Mouse (Mus musculus) neural tube, embryonic 14.5 days (tissue): ENCODE data around the gene Orm1. TPM values are rescaled to one million over a fixed set of nuclear protein-coding genes. Genes with fewer than 3 reads are reported as not detected.
"Not testable (repeated sequence)": the region's sequence is repeated elsewhere in the genome, so short reads cannot be mapped to it uniquely, and the experiment has no call there.

ENCODE experiments used
- ATAC-seq: fragments of 200-750 bp; cut with Nextera tagmentation; 2 replicates; pipeline ENCODE4 v1.8.0; 2017; ENCODE audit warnings: low read depth, mild to moderate bottlenecking, moderate TSS enrichment, moderate library complexity
- H3K27ac ChIP-seq: fragments of 300-500 bp; sonication (generic); 2 replicates; pipeline ENCODE4 v1.5.1; 2014; ENCODE audit warnings: low read depth, mild to moderate bottlenecking, control low read depth, low read length, moderate library complexity, mixed read lengths
- H3K27me3 ChIP-seq: fragments of 300-500 bp; sonication (generic); 2 replicates; pipeline ENCODE4 v1.6.1; 2014; ENCODE audit warnings: low read length; ENCODE audit not compliant: control insufficient read depth, insufficient read depth
- H3K36me3 ChIP-seq: fragments of 300-500 bp; sonication (generic); 2 replicates; pipeline ENCODE4 v1.6.1; 2014; ENCODE audit warnings: low read length, mixed read lengths; ENCODE audit not compliant: control insufficient read depth, insufficient read depth
- H3K4me1 ChIP-seq: fragments of 300-500 bp; sonication (generic); 2 replicates; pipeline ENCODE4 v1.6.1; 2014; ENCODE audit warnings: low read length; ENCODE audit not compliant: control insufficient read depth, insufficient read depth
- H3K4me2 ChIP-seq: fragments of 300-500 bp; sonication (generic); 2 replicates; pipeline ENCODE4 v1.6.1; 2014; ENCODE audit warnings: mild to moderate bottlenecking, low read depth, low read length, control low read depth
- H3K4me3 ChIP-seq: fragments of 300-500 bp; sonication (generic); 2 replicates; pipeline ENCODE4 v1.5.1; 2014; ENCODE audit warnings: low read depth, low read length, control low read depth, mixed read lengths
- H3K9ac ChIP-seq: fragments of 300-500 bp; sonication (generic); replicated peaks from 2 replicates; pipeline ENCODE4 v1.6.1; 2014; ENCODE audit warnings: low read depth, mild to moderate bottlenecking, control low read depth, low read length, mixed read lengths
- H3K9me3 ChIP-seq: fragments of 300-500 bp; sonication (generic); 2 replicates; pipeline ENCODE4 v1.6.1; 2016; ENCODE audit warnings: low read length; ENCODE audit not compliant: control insufficient read depth
- WGBS: fragments of 180-500 bp; shearing (Covaris S2); extraction: QIAGEN DNeasy Blood & Tissue Kit; methylation state at CpG from one replicate; pipeline ENCODE4 v1.1.7; 2014; 5-methylcytosine and 5-hydroxymethylcytosine counted together
- polyA plus RNA-seq: library from polyadenylated mRNA; unstranded; fragments of >200 nt; fragmentation: Nextera tagmentation; extraction: Ambion mirVana; gene quantifications from 2 replicates; pipeline ENCODE4 v1.2.1, GENCODE M21; 2014

Gene Orm1
- polyA plus RNA-seq, 1 experiment from 2014 or later = not detected

DNA sequence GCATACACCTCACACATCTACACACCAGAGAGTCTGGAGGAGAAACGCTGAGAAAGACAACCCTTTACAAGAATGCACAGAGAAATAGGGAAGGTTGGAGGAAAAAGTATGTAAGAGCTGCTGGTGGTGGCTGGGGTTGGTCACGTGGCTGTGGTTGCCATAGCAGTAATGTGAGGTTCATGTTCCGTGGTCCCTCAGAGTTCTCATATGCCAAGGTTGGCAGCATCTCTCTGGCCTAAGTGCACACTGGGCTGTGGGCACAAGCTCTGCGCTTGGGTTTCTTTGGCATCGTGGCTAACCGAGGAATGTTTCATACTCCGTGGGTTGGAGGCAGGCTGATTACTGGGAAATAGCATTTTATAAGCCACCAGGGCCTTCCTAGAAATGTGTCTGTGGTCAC is 32.9 kb upstream of the Orm1 start:
- no peaks in the 10 kb centered on the region for H3K27me3 ChIP-seq
- ATAC-seq = no peak
- WGBS = 91% methylated on average over 7 of the region's 7 CpGs

DNA sequence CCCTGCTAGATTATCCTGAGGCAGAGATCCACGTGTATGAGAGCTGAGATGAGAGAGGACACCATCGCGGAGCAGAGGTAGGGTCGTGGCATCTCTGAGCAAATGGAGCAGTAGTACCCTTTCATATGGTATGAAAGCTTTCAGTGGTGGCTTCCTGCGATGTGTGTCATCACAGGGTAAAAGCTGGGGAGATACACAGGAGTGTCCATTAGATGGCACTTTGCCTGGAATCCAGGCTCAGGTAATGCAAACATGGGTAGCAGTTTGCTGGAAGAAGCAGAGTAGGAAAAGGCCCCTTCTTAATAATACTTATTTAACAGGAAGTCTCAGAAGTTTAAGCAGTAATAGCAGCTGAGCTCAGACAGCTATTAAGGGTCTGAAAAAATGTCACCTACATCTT is 30.3 kb upstream of the Orm1 start:
- no peaks in the 10 kb centered on the region for H3K4me1 ChIP-seq
- no peak overlapping the region for H3K27ac ChIP-seq
- no peak overlapping the region for H3K4me2 ChIP-seq
- H3K27me3 ChIP-seq = no peaks in the 10 kb centered on the region
- H3K4me3 ChIP-seq = no peak overlapping the region
- no peak overlapping the region for H3K9ac ChIP-seq
- 78% methylated on average over 5 of the region's 5 CpGs for WGBS
- ATAC-seq = no peak
- no peaks in the 10 kb centered on the region for H3K9me3 ChIP-seq
- no peaks in the 10 kb centered on the region for H3K36me3 ChIP-seq

More for the DNA sequence above, 32.9 kb upstream of the Orm1 start:
- H3K36me3 ChIP-seq = no peaks in the 10 kb centered on the region
- no peaks in the 10 kb centered on the region for H3K4me1 ChIP-seq
- H3K27ac ChIP-seq = no peak overlapping the region
- H3K4me2 ChIP-seq = no peak overlapping the region
- H3K9me3 ChIP-seq = no peaks in the 10 kb centered on the region
- no peak overlapping the region for H3K9ac ChIP-seq
- H3K4me3 ChIP-seq = no peak overlapping the region

DNA sequence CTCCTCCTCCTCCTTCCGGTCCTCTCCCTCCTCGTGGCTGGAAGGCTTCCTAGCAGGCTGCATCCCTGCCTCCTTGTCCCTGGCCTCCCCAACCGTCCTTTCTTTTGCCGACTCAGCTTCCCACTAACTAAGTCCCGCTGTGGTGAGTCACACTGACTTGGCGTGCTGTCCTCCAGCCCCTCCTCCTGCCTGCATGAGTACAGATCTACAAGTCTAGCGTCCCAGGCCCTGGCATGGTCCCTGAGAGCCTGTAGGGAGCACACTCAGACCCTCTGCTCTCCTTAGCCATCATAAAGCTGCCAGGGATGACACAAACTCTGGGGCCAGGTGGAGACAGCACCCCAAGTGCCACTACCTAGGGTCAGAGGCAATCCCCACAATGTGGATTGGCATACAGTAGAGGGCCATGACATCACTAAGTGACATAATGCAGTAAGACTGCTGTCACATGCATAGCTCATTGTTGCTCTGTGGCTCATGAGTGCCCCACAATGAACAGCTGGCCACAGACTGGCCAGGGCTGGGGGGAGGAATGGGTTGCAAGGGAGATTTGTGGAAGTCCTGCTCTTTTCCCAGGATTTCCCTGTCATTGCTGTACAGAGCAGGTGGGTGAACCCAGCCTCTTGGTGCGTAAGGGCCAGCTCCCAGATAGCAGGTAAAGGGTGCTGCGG is 28.1 kb upstream of the Orm1 start:
- WGBS = 64% methylated on average over 8 of the region's 9 CpGs
- no peak overlapping the region for H3K27ac ChIP-seq
- peak; percentile 15; the same call in 1 of the 2 replicates for ATAC-seq
- H3K4me2 ChIP-seq = no peak overlapping the region
- no peaks in the 10 kb centered on the region for H3K36me3 ChIP-seq
- H3K27me3 ChIP-seq = no peaks in the 10 kb centered on the region
- H3K4me3 ChIP-seq = no peak overlapping the region
- no peak overlapping the region for H3K9ac ChIP-seq
- no peaks in the 10 kb centered on the region for H3K9me3 ChIP-seq
- H3K4me1 ChIP-seq = no peaks in the 10 kb centered on the region

DNA sequence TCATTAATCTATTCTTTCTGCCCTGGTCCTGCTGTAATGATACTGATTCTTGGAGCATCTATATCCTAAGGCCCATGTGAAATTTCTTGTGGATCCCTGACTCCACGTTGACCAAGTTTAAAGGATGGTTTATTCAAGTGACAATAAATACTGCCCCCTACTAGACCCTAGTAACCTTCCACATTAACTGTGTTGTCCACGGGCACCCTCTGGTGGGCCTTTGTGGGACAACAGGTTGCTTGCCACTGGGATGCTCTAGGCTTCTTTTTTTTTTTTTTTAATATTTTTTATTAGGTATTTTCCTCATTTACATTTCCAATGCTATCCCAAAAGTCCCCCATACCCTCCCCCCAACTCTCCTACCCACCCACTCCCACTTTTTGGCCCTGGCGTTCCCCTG is 24.8 kb upstream of the Orm1 start:
- not testable (repeated sequence) for H3K27ac ChIP-seq, H3K27me3 ChIP-seq, H3K4me3 ChIP-seq, H3K4me2 ChIP-seq, H3K9ac ChIP-seq, H3K4me1 ChIP-seq, H3K36me3 ChIP-seq, H3K9me3 ChIP-seq
- 30% methylated on average over 3 of the region's 3 CpGs for WGBS
- peak; percentile 22; the same call in 1 of the 2 replicates for ATAC-seq

DNA sequence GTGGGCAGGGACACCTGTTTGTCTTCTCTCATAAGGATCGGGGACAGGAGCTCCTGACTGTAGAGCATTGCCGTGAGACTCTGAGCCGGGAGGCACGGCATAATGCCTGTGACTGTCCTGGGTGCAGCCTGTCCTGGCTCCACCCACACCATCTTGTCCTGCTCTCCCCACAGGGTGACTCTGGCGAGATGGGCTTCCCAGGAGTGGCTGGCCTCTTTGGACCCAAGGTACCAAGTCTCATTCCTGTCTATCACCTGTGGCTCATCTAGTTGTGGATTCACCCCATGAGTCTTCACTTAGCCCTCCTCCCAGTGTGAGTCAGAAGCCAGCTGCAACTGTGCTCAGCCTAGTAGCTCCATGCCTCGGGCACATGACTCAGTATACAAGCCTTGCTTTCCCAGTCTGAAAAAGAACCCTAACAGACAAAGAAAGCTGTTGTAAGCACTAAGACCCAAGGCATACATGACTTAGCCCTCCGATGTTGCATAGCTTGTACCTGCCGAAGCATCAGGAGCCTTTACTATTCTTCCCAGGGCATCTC is 21.0 kb upstream of the Orm1 start:
- Histone ChIP-seq H3K36me3 (no peaks in the 10 kb centered on the region), H3K4me2 (no peak overlapping the region), H3K9ac (no peak overlapping the region), H3K4me3 (no peak overlapping the region), H3K27ac (no peak overlapping the region), H3K27me3 (no peaks in the 10 kb centered on the region), H3K4me1 (no peaks in the 10 kb centered on the region), H3K9me3 (no peaks in the 10 kb centered on the region)
- ATAC-seq = no peak
- 87% methylated on average over 8 of the region's 8 CpGs for WGBS

DNA sequence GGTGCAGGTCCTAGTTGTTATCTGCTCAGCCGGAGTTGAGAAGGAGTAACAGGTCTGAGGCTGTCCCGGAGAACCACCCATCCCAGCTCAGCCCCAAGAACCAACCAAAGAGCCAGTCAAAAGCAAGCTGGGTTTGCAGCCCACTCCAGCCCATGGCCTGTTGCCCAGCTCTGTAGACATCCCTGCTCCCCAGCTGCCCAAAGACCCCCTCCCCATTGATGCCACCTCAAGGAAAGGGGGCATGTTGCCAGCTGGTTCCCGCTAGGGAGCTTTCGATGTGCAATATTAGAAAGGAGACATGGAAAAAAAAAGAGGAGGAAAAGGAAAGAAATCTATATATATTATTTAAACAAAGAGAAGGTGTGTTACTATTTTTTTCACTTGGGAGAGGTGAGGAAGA is 11.0 kb upstream of the Orm1 start:
- Histone ChIP-seq H3K27ac (no peak overlapping the region), H3K27me3 (no peaks in the 10 kb centered on the region), H3K4me2 (no peak overlapping the region), H3K9me3 (no peaks in the 10 kb centered on the region), H3K9ac (no peak overlapping the region), H3K4me3 (no peak overlapping the region), H3K36me3 (no peaks in the 10 kb centered on the region), H3K4me1 (no peaks in the 10 kb centered on the region)
- no peak for ATAC-seq
- 90% methylated on average over 4 of the region's 4 CpGs for WGBS

DNA sequence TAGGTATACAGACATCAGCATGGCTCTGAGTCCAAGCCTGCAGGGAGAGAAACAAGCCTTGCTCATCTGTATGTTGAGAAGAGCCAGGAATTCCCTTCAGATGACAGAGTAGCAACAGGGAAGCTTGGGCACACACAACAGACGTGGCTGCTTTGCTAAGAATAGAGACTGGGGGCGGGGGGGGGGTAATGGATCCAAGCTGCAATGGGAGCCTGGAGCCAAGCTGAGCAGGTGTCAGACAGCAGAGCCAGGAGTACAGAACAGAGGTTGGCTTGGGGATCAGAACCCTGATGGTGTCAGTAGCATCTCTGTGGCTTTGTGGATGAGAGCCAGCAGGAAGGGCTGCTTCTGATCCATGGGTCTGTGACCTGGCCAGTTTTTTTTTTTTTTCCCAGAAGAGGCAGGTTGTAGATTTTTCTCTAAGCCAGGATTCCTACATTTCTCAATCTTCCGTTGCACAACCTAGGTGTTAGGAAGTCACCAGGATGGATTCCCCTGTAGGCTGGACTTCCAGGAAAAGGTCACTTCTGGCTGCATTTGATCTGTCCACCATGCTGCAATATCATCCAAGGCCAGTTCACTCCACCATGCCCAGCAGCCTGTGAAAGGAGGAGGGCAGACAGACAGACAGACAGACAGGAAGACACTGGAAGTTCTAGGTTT is 5.8 kb upstream of the Orm1 start:
- ATAC-seq = no peak
- no peak overlapping the region for H3K4me2 ChIP-seq
- H3K36me3 ChIP-seq = no peaks in the 10 kb centered on the region
- 64% methylated on average over 3 of the region's 3 CpGs for WGBS
- H3K4me3 ChIP-seq = no peak overlapping the region
- H3K27ac ChIP-seq = no peak overlapping the region
- no peaks in the 10 kb centered on the region for H3K4me1 ChIP-seq
- H3K27me3 ChIP-seq = no peaks in the 10 kb centered on the region
- H3K9me3 ChIP-seq = no peaks in the 10 kb centered on the region
- no peak overlapping the region for H3K9ac ChIP-seq

DNA sequence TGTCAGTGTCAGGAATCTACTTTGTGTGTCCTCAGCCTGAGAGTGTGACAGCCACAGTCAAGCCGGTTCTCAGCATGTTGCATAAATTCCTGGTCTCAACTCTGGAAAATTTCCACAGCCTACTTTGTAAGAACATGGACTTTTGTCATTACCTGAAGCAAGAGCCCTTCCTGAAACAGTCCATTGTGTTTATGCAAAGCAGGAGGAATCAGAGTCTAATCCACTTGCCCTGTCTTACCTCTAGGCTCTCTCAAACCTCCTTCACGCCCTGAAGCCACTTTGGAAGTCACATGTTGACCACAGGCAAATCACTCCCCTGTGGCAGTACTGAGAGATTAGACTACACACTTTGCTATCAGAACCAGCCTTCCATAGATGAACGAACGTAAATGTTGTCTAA is 1.9 kb upstream of the Orm1 start:
- no peak overlapping the region for H3K27ac ChIP-seq
- no peaks in the 10 kb centered on the region for H3K27me3 ChIP-seq
- no peak for ATAC-seq
- H3K9me3 ChIP-seq = no peaks in the 10 kb centered on the region
- no peak overlapping the region for H3K4me3 ChIP-seq
- no peak overlapping the region for H3K4me2 ChIP-seq
- WGBS = 78% methylated on average over 4 of the region's 4 CpGs
- no peaks in the 10 kb centered on the region for H3K4me1 ChIP-seq
- H3K9ac ChIP-seq = no peak overlapping the region
- H3K36me3 ChIP-seq = no peaks in the 10 kb centered on the region

DNA sequence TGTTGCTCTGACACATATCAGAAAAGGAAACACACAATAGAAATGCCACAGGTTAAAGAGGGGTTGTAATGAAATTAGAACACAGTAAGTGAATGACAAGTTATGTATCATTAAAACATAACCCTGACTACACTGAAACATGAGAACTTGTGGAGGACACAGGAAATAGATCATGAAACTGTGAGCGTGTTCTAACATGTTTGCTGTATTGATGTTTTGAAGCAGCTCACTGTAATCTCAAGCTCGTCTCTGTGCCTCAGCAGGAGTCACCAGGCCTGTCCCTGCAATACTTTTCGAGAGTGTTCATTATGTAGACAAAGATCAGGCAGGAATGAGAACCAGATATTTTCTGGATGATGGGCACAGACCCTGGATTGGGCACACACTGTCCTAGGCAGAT is 752 bp upstream of the Orm1 start:
- Histone ChIP-seq H3K27me3 (no peaks in the 10 kb centered on the region), H3K36me3 (no peaks in the 10 kb centered on the region), H3K4me1 (no peaks in the 10 kb centered on the region), H3K4me3 (no peak overlapping the region), H3K9ac (no peak overlapping the region), H3K27ac (no peak overlapping the region), H3K9me3 (no peaks in the 10 kb centered on the region), H3K4me2 (no peak overlapping the region)
- WGBS = 63% methylated on average over 3 of the region's 3 CpGs
- ATAC-seq = no peak
